Mouse (Mus musculus) heart, embryonic 14.5 days (tissue): ENCODE data around the gene Ssna1. TPM values are rescaled to one million over a fixed set of nuclear protein-coding genes. Genes with fewer than 3 reads are reported as not detected.

Source experiments
- ATAC-seq: fragments of 200-750 bp; cut with Nextera tagmentation; 2 replicates; pipeline ENCODE4 v1.8.0; 2017; ENCODE audit warnings: low read depth, moderate TSS enrichment; ENCODE audit not compliant: insufficient number of reproducible peaks, insufficient read depth, low FRiP score
- H3K27ac ChIP-seq, 2 experiments: fragments of 200-500 bp in 1 of 2; fragments of 300-500 bp in 1 of 2; sonication (generic) in 1 of 2; replicated peaks in 1 of 2; 2 replicates each; pipeline ENCODE4 v1.5.1; 2012 to 2014; ENCODE audit warnings: low read depth in 2 of 2, low read length in 2 of 2, control low read depth in 1 of 2, mild to moderate bottlenecking in 1 of 2, mixed read lengths in 1 of 2; ENCODE audit not compliant: control insufficient read depth in 1 of 2, insufficient read depth in 1 of 2
- H3K27me3 ChIP-seq: fragments of 300-500 bp; sonication (generic); 2 replicates; pipeline ENCODE4 v1.6.1; 2014; ENCODE audit warnings: mild to moderate bottlenecking, low read length, control low read depth; ENCODE audit not compliant: control insufficient read depth, insufficient read depth
- H3K36me3 ChIP-seq: fragments of 300-500 bp; sonication (generic); 2 replicates; pipeline ENCODE4 v1.6.1; 2014; ENCODE audit warnings: mild to moderate bottlenecking, control low read depth, low read length, mixed read lengths; ENCODE audit not compliant: control insufficient read depth, insufficient read depth
- H3K4me1 ChIP-seq, 2 experiments: fragments of 200-500 bp in 1 of 2; fragments of 300-500 bp in 1 of 2; sonication (generic) in 1 of 2; 2 replicates each; pipeline ENCODE4 v1.6.1; 2012 to 2014; ENCODE audit warnings: low read length in 2 of 2, control low read depth in 1 of 2, mixed read lengths in 1 of 2; ENCODE audit not compliant: control insufficient read depth in 2 of 2, insufficient read depth in 2 of 2
- H3K4me2 ChIP-seq: fragments of 300-500 bp; sonication (generic); 2 replicates; pipeline ENCODE4 v1.6.1; 2014; ENCODE audit warnings: mild to moderate bottlenecking, low read length
- H3K4me3 ChIP-seq, 2 experiments: fragments of 200-500 bp in 1 of 2; fragments of 300-500 bp in 1 of 2; sonication (generic) in 1 of 2; 2 replicates each; pipeline ENCODE4 v1.5.1; 2012 to 2014; ENCODE audit warnings: low read length in 2 of 2, mild to moderate bottlenecking in 2 of 2, control low read depth in 1 of 2, low read depth in 1 of 2, moderate library complexity in 1 of 2; ENCODE audit not compliant: control insufficient read depth in 1 of 2, insufficient read depth in 1 of 2
- H3K9ac ChIP-seq: fragments of 300-500 bp; sonication (generic); 2 replicates; pipeline ENCODE4 v1.6.1; 2014; ENCODE audit warnings: mild to moderate bottlenecking, low read length
- H3K9me3 ChIP-seq: fragments of 300-500 bp; sonication (generic); 2 replicates; pipeline ENCODE4 v1.6.1; 2016; ENCODE audit warnings: low read length, control low read depth; ENCODE audit not compliant: control insufficient read depth
- WGBS: fragments of 180-500 bp; shearing (Covaris S2); extraction: QIAGEN DNeasy Blood & Tissue Kit; methylation state at CpG from one replicate; pipeline ENCODE4 v1.1.7; 2014; 5-methylcytosine and 5-hydroxymethylcytosine counted together
- polyA plus RNA-seq: library from polyadenylated mRNA; unstranded; fragments of >200 nt; fragmentation: Nextera tagmentation; extraction: Ambion mirVana; gene quantifications from 2 replicates; pipeline ENCODE4 v1.2.1, GENCODE M21; 2014

The Ssna1 gene
- polyA plus RNA-seq, 1 experiment from 2014 or later: 163 TPM

- H3K4me2 ChIP-seq: peak overlapping the region; percentile 60
Measured at GRCm38 (mm10) chr2:25292856-25293255, 20.6 kb upstream of the Ssna1 start.

GRCm38 (mm10) chr2:25292054-25292544 lies 19.9 kb upstream of the Ssna1 start:
- H3K36me3 ChIP-seq: no peaks in the 10 kb centered on the region
- ATAC-seq: no peak
- H3K9me3 ChIP-seq: no peaks in the 10 kb centered on the region
- peaks cover 0 to 16% of the 10 kb centered on the region in 2 experiments; a peak in 3 of 4 replicates for H3K4me1 ChIP-seq
- H3K4me3 ChIP-seq: peak overlapping the region; percentile 19 to 33; a peak in 3 of 4 replicates
- H3K4me2 ChIP-seq: peak overlapping the region; percentile 60
- H3K27me3 ChIP-seq: peaks cover 90% of the 10 kb centered on the region
- no peak overlapping the region for H3K27ac ChIP-seq
- H3K9ac ChIP-seq: peak overlapping the region; percentile 25
- WGBS: 5% methylated on average over 42 of the region's 43 CpGs

More at GRCm38 (mm10) chr2:25292856-25293255, 20.6 kb upstream of the Ssna1 start:
- peaks cover 0 to 16% of the 10 kb centered on the region in 2 experiments; a peak in 3 of 4 replicates for H3K4me1 ChIP-seq
- WGBS: 0% methylated on average over 1 of the region's 1 CpGs
- no peaks in the 10 kb centered on the region for H3K9me3 ChIP-seq
- no peak overlapping the region for H3K27ac ChIP-seq
- ATAC-seq: no peak
- H3K4me3 ChIP-seq: peak overlapping the region in 1 of 2 experiments; percentile 33; a peak in 1 of 4 replicates
- peaks cover 96% of the 10 kb centered on the region for H3K27me3 ChIP-seq
- no peaks in the 10 kb centered on the region for H3K36me3 ChIP-seq
- H3K9ac ChIP-seq: no peak overlapping the region

- Histone ChIP-seq H3K27me3 (peaks cover 84% of the 10 kb centered on the region), H3K4me3 (peak overlapping the region in 1 of 2 experiments; percentile 33; a peak in 2 of 4 replicates), H3K9me3 (no peaks in the 10 kb centered on the region), H3K4me2 (peak overlapping the region; percentile 60), H3K9ac (peak overlapping the region; percentile 25; the same call in 1 of the 2 replicates), H3K27ac (no peak overlapping the region), H3K4me1 (peaks cover 0 to 16% of the 10 kb centered on the region in 2 experiments; a peak in 3 of 4 replicates), H3K36me3 (0 out of 2 replicates have a peak, but pooled peaks cover 2% of the 10 kb centered on the region)
- ATAC-seq: no peak
- 7% methylated on average over 30 of the region's 32 CpGs for WGBS
Measured at GRCm38 (mm10) chr2:25291184-25292053, 19.2 kb upstream of the Ssna1 start.

- H3K4me3 ChIP-seq: peak overlapping the region in 1 of 2 experiments; percentile 19; a peak in 1 of 4 replicates
- H3K9me3 ChIP-seq: no peaks in the 10 kb centered on the region
- H3K27me3 ChIP-seq: peaks cover 79% of the 10 kb centered on the region
- WGBS: 2% methylated on average over 18 of the region's 18 CpGs
- peaks cover 0 to 16% of the 10 kb centered on the region in 2 experiments; a peak in 3 of 4 replicates for H3K4me1 ChIP-seq
- H3K27ac ChIP-seq: no peak overlapping the region
- H3K9ac ChIP-seq: no peak overlapping the region
- ATAC-seq: no peak
- peak overlapping the region; percentile 47 for H3K4me2 ChIP-seq
- peaks cover 8% of the 10 kb centered on the region for H3K36me3 ChIP-seq
Measured at GRCm38 (mm10) chr2:25290816-25291130, 18.5 kb upstream of the Ssna1 start.

- Histone ChIP-seq H3K9ac (no peak overlapping the region), H3K36me3 (peaks cover 13% of the 10 kb centered on the region), H3K4me2 (peak overlapping the region; percentile 47), H3K4me1 (peaks cover 0 to 16% of the 10 kb centered on the region in 2 experiments; a peak in 3 of 4 replicates), H3K9me3 (no peaks in the 10 kb centered on the region), H3K27me3 (peaks cover 74% of the 10 kb centered on the region), H3K4me3 (peak overlapping the region; percentile 14 to 19; a peak in 3 of 4 replicates), H3K27ac (no peak overlapping the region)
- no peak for ATAC-seq
- 2% methylated on average over 54 of the region's 54 CpGs for WGBS
Measured at GRCm38 (mm10) chr2:25290101-25290815, 18.0 kb upstream of the Ssna1 start.

GRCm38 (mm10) chr2:25289651-25290050 lies 17.4 kb upstream of the Ssna1 start, which contains the start of gene Lrrc26:
Gene Lrrc26 (plus strand): TSS chr2:25289915.
- H3K36me3 ChIP-seq: peaks cover 19% of the 10 kb centered on the region
- no peak for ATAC-seq
- peaks cover 0 to 16% of the 10 kb centered on the region in 2 experiments; a peak in 3 of 4 replicates for H3K4me1 ChIP-seq
- H3K27ac ChIP-seq: no peak within 1 kb of the TSS
- H3K9me3 ChIP-seq: no peaks in the 10 kb centered on the region
- H3K4me3 ChIP-seq: peak within 1 kb of the TSS; percentile 14 to 19; a peak in 3 of 4 replicates
- peaks cover 69% of the 10 kb centered on the region for H3K27me3 ChIP-seq
- H3K9ac ChIP-seq: no peak within 1 kb of the TSS
- WGBS: 7% methylated on average over 11 of the region's 11 CpGs
- peak within 1 kb of the TSS; percentile 47 for H3K4me2 ChIP-seq

GRCm38 (mm10) chr2:25288734-25289345 lies 16.6 kb upstream of the Ssna1 start:
- peaks cover 61% of the 10 kb centered on the region for H3K27me3 ChIP-seq
- H3K4me2 ChIP-seq: no peak overlapping the region
- peaks cover 0 to 16% of the 10 kb centered on the region in 2 experiments; a peak in 3 of 4 replicates for H3K4me1 ChIP-seq
- H3K4me3 ChIP-seq: no peak overlapping the region
- ATAC-seq: no peak
- 75% methylated on average over 7 of the region's 7 CpGs for WGBS
- no peak overlapping the region for H3K27ac ChIP-seq
- H3K9me3 ChIP-seq: no peaks in the 10 kb centered on the region
- H3K9ac ChIP-seq: no peak overlapping the region
- peaks cover 27% of the 10 kb centered on the region for H3K36me3 ChIP-seq
